Mouse (Mus musculus) spleen, adult 12 weeks (tissue): ENCODE measurements around the gene Olfr1025-ps1.

Experiments
- DNase-seq: peaks from one replicate; pipeline ENCODE4 v3.0.0; 2022; ENCODE audit warnings: low spot score

Gene Olfr1025-ps1

GRCm38 (mm10) chr2:85914893-85915292, at the start of gene Olfr1025-ps1:
Olfr1025-ps1 (plus strand) TSS chr2:85915193.
- no peak for DNase-seq

DNA sequence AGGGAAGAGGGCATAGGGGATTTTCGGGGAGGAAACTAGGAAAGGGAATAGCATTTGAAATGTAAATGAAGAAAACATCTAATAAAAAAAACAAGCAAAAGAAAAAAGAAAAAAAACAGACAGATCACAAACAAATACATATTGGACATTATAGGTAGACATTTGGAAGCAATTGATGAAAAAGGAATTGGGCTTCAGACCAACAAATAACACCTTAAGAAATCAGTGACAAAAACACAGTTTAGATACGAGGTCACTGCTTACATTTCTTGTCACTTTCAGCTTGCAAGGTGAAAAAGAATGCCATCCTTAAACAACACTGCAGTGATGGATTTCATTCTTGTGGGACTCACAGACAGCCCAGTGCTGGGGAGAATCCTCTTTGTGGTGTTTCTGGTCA, 46.7 kb upstream of the Olfr1025-ps1 start, which contains the start of gene Olfr1022:
TSS of gene Olfr1022 (plus strand) at position 301 of the 400 bp plus-strand sequence.
- no peak for DNase-seq

DNA sequence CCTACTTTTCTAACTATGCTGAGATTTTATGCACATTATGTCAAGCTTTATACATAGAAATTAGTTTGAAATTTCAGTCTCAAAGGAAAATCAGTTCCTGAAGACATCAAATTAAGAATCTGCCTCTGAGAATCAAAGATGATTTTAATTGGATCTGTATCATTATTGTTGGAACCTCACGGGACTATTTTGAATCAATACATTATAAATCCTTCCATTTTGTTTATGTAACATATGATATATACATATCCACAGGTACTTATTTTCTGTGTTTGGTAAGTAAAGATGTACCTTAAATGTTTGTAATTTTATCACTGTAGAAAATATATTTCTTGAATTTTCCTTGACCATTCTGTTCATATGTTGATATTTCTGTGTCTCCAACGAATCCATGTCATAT, 29.7 kb upstream of the Olfr1025-ps1 start, which contains the start of gene Olfr1023:
TSS of gene Olfr1023 (plus strand) at position 301 of the 400 bp plus-strand sequence.
- no peak for DNase-seq

DNA sequence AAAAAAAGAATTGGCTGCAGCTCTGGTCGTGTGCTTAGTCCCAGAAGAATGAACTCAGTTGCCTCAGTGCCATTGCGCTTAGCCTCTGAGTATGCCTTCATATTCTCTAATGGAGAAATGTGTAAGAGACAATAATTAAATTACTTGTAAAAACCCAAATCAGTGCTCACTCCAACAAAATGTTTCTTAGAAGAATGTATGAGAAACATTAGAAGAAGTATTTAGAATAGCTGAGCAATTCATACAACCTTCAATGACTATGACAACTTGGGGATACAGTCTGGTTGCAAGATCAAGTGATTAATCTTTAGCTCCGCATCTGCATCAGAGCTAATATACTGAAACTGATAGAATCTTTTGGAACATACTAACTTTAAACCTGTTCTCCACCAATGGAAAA, 10.0 kb upstream of the Olfr1025-ps1 start, which contains the start of gene Olfr1024:
TSS of gene Olfr1024 (minus strand) at position 101 of the 400 bp plus-strand sequence.
- no peak for DNase-seq

DNA sequence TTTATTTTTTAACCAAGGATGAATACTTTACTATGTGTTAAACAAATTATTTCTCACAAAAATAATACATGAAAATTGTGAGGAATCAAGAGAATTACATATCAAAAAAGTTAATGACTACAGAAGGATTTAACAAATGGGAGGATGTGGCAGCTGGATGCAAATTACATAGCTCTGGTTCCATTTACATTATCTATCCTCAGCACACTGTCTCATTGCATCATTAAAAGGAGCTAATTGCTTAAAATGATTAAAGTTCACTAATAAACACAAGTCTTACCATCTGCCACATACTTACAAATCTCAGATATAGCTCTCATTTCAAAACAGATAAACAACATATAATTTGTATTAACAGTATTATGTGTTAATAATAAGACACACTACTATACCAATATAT, 1.8 kb upstream of the Olfr1025-ps1 start:
- no peak for DNase-seq

- DNase-seq, result no peak
Measured at GRCm38 (mm10) chr2:85921258-85921657, 6.3 kb downstream of the Olfr1025-ps1 start, which contains the start of gene Olfr1026. Olfr1026 (plus strand) TSS chr2:85921558.

DNA sequence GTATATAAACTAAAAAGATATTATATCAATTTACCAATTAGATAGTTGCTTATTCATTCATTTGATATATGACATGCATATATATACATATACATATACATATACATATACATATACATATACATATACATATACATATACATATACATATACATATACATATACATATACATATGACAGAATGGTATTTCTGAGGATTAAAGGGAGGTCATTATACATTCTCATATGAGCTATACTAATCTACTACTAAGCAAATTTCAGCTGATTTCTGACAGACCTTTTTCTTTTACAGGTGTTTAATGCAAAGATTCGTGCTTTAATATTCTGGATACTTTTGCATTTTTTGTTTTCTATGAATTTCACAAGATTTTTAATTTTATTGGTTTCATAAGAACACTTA, 35.1 kb downstream of the Olfr1025-ps1 start, which contains the start of gene Olfr1028:
TSS of gene Olfr1028 (plus strand) at position 301 of the 400 bp plus-strand sequence.
- DNase-seq, result no peak
